16 mouse cellular contexts compared by ENCODE assay signal in genomic region chr17:46188829-46189228, GRCm38 (mm10). TPM values are rescaled to one million over a fixed set of nuclear protein-coding genes. Genes with fewer than 3 reads are reported as not detected.
DNase-seq lines count a peak whose midpoint lies in the region.
"Had no signal": no experiment of that assay in that cellular context is flagged by ENCODE, and none has a peak within 500 bp of the region (broad histone marks: within the 10 kb centered on the region; RNA-seq: fewer than 3 reads in every experiment).

No protein-coding gene starts in this region.

- peak; percentile 62 for DNase-seq in adrenal gland, adult 2 months
- DNase-seq in adrenal gland, adult 8-10 months = no peak
- peak; percentile 47 for DNase-seq in adrenal gland, postnatal 10 days
- no peak for DNase-seq in adrenal gland, postnatal 25 days
- DNase-seq in adrenal gland, postnatal 14 days = peak; percentile 51
- DNase-seq in adrenal gland, adult 18-20 months (ENCODE audit: low spot score in 2 of 2) = no peak
- DNase-seq: B cell, adult 2 months; cerebellum, adult 11 months; cerebellum, adult 11-12 months; cerebellum, adult 18-20 months; cerebellum, adult 8-10 months; cerebellum, adult 9-10 months; cerebellum, adult 9-11 months; cerebellum, postnatal 10 days had no signal

RNA-seq across cellular contexts. Expression of gene Polh, which starts 13.6 kb away (rescaled TPM):
- total RNA-seq in adrenal gland, adult 2 months (2021) = 10 to 100 TPM; 31.9 to 44.7 TPM
- 6.8 and 9.2 TPM in 2 replicates for polyA plus RNA-seq in adrenal gland, adult 2 months (2012; rRNA removed)
- 10 to 100 TPM; 37.5 to 44.0 (median 40.7) TPM for total RNA-seq in adrenal gland, adult 8-10 months (2022)
- total RNA-seq in adrenal gland, postnatal 10 days (2021) = 10 to 100 TPM; 25.5 to 31.4 TPM
- 43.2 and 44.9 TPM in 2 replicates for total RNA-seq in adrenal gland, postnatal 25 days (2021)
- 37.3 and 38.5 TPM in 2 replicates for total RNA-seq in adrenal gland, postnatal 14 days (2021)
- total RNA-seq in adrenal gland, adult 18-20 months (2021) = 10 to 100 TPM; 20.4 to 45.3 TPM

RNA-seq across cellular contexts. Expression of gene Xpo5, which starts 13.8 kb away (rescaled TPM):
- total RNA-seq in adrenal gland, adult 2 months (2021) = 10 to 100 TPM; 65.0 to 81.2 TPM
- 25.6 and 29.3 TPM in 2 replicates for polyA plus RNA-seq in adrenal gland, adult 2 months (2012; rRNA removed)
- total RNA-seq in adrenal gland, adult 8-10 months (2022) = 10 to 100 TPM; 70.8 to 95.4 (median 74.0) TPM
- total RNA-seq in adrenal gland, postnatal 10 days (2021) = 10 to 100 TPM; 43.6 to 48.5 TPM
- total RNA-seq in adrenal gland, postnatal 25 days (2021) = 83.4 and 92.1 TPM in 2 replicates
- 61.0 and 67.9 TPM in 2 replicates for total RNA-seq in adrenal gland, postnatal 14 days (2021)
- 10 to 100 TPM; 45.7 to 85.4 TPM for total RNA-seq in adrenal gland, adult 18-20 months (2021)

RNA-seq across cellular contexts. Expression of gene Gtpbp2, which starts 28.0 kb away (rescaled TPM):
- total RNA-seq in adrenal gland, adult 2 months (2021) = 10 to 100 TPM; 58.4 to 69.9 TPM
- polyA plus RNA-seq in adrenal gland, adult 2 months (2012; rRNA removed) = 92.0 and 96.8 TPM in 2 replicates
- 100 to 1,000 TPM in 1 of 4 experiments, 10 to 100 TPM in 3; 69.9 to 108 (median 89.8) TPM for total RNA-seq in adrenal gland, adult 8-10 months (2022)
- 10 to 100 TPM; 66.5 to 94.0 TPM for total RNA-seq in adrenal gland, postnatal 10 days (2021)
- total RNA-seq in adrenal gland, postnatal 25 days (2021) = 101 and 112 TPM in 2 replicates
- 74.2 and 90.1 TPM in 2 replicates for total RNA-seq in adrenal gland, postnatal 14 days (2021)
- total RNA-seq in adrenal gland, adult 18-20 months (2021) = 10 to 100 TPM; 75.8 to 79.5 TPM

RNA-seq across cellular contexts. Expression of gene Mad2l1bp, which starts 35.5 kb away (rescaled TPM):
- 10 to 100 TPM; 14.2 to 15.5 TPM for total RNA-seq in adrenal gland, adult 2 months (2021)
- 7.9 and 8.3 TPM in 2 replicates for polyA plus RNA-seq in adrenal gland, adult 2 months (2012; rRNA removed)
- 10 to 100 TPM; 16.5 to 22.1 (median 18.8) TPM for total RNA-seq in adrenal gland, adult 8-10 months (2022)
- total RNA-seq in adrenal gland, postnatal 10 days (2021) = 10 to 100 TPM; 14.1 to 15.0 TPM
- total RNA-seq in adrenal gland, postnatal 25 days (2021) = 18.3 and 20.6 TPM in 2 replicates
- 10.8 and 13.9 TPM in 2 replicates for total RNA-seq in adrenal gland, postnatal 14 days (2021)
- total RNA-seq in adrenal gland, adult 18-20 months (2021) = 10 to 100 TPM; 11.9 to 13.3 TPM

RNA-seq across cellular contexts. Expression of gene Rsph9, which starts 44.8 kb away (rescaled TPM):
- total RNA-seq in adrenal gland, adult 2 months (2021) = 10 to 100 TPM in 1 of 2 experiments, 1 to 10 TPM in 1; 4.6 to 13.0 TPM
- 14.9 and 15.4 TPM in 2 replicates for polyA plus RNA-seq in adrenal gland, adult 2 months (2012; rRNA removed)
- 10 to 100 TPM in 3 of 4 experiments, 1 to 10 TPM in 1; 6.0 to 21.4 (median 15.3) TPM for total RNA-seq in adrenal gland, adult 8-10 months (2022)
- total RNA-seq in adrenal gland, postnatal 10 days (2021) = 1 to 10 TPM; 5.0 to 6.3 TPM
- 4.4 and 7.6 TPM in 2 replicates for total RNA-seq in adrenal gland, postnatal 25 days (2021)
- total RNA-seq in adrenal gland, postnatal 14 days (2021) = 4.9 and 6.3 TPM in 2 replicates
- total RNA-seq in adrenal gland, adult 18-20 months (2021) = 10 to 100 TPM in 1 of 2 experiments, 1 to 10 TPM in 1; 8.5 to 12.2 TPM
- total RNA-seq: G1E, MEL had no signal
- polyA plus RNA-seq: G1E had no signal

Comparison
In these comparisons a context has a peak if more than half of its experiments do, and no peak if none do; other contexts are left out.
1. DNase-seq: peak in adrenal gland, adult 2 months (single experiment), adrenal gland, postnatal 10 days (single experiment) and adrenal gland, postnatal 14 days (single experiment); none in adrenal gland, adult 8-10 months (single experiment), adrenal gland, postnatal 25 days (single experiment) and adrenal gland, adult 18-20 months (0 of 2).